Mouse (Mus musculus) hindbrain, embryonic 12.5 days (tissue): ENCODE measurements around the gene Gm10338. TPM values are rescaled to one million over a fixed set of nuclear protein-coding genes. Genes with fewer than 3 reads are reported as not detected.
"Not testable (repeated sequence)": the region's sequence is repeated elsewhere in the genome, so short reads cannot be mapped to it uniquely, and the experiment has no call there.

Experiments used
- ATAC-seq: fragments of 200-750 bp; cut with Nextera tagmentation; 2 replicates; pipeline ENCODE4 v1.8.0; 2017; ENCODE audit warnings: moderate TSS enrichment; ENCODE audit not compliant: low FRiP score
- H3K27ac ChIP-seq: fragments of 300-500 bp; sonication (generic); 2 replicates; pipeline ENCODE4 v1.5.1; 2016; ENCODE audit warnings: mild to moderate bottlenecking
- H3K27me3 ChIP-seq: fragments of 300-500 bp; sonication (generic); 2 replicates; pipeline ENCODE4 v1.6.1; 2016; ENCODE audit warnings: mild to moderate bottlenecking
- H3K36me3 ChIP-seq: fragments of 300-500 bp; sonication (generic); 2 replicates; pipeline ENCODE4 v1.6.1; 2016; ENCODE audit warnings: mild to moderate bottlenecking
- H3K4me1 ChIP-seq: fragments of 300-500 bp; sonication (generic); 2 replicates; pipeline ENCODE4 v1.6.1; 2016
- H3K4me2 ChIP-seq: fragments of 300-500 bp; sonication (generic); replicated peaks from 2 replicates; pipeline ENCODE4 v1.6.1; 2016; ENCODE audit warnings: mild to moderate bottlenecking
- H3K4me3 ChIP-seq: fragments of 300-500 bp; sonication (generic); 2 replicates; pipeline ENCODE4 v1.5.1; 2016; ENCODE audit warnings: mild to moderate bottlenecking
- H3K9ac ChIP-seq: fragments of 300-500 bp; sonication (generic); 2 replicates; pipeline ENCODE4 v1.6.1; 2016; ENCODE audit warnings: mild to moderate bottlenecking, moderate library complexity
- H3K9me3 ChIP-seq: fragments of 300-500 bp; sonication (generic); replicated peaks from 2 replicates; pipeline ENCODE4 v1.6.1; 2016; ENCODE audit warnings: mild to moderate bottlenecking
- WGBS: fragments of 180-500 bp; shearing (Covaris S2); methylation state at CpG from one replicate; pipeline ENCODE4 v1.1.7; 2016; 5-methylcytosine and 5-hydroxymethylcytosine counted together
- polyA plus RNA-seq: library from polyadenylated mRNA; unstranded; fragments of >200 nt; fragmentation: Nextera tagmentation; extraction: Ambion mirVana; gene quantifications from 2 replicates; pipeline ENCODE4 v1.2.1, GENCODE M21; 2016

The Gm10338 gene
- polyA plus RNA-seq: not detected in 2 replicates

GRCm38 (mm10) chr14:7595492-7595891, at the start of gene Gm10338:
Gm10338 (minus strand) TSS chr14:7595592.
- H3K4me1 ChIP-seq, H3K27ac ChIP-seq, H3K9ac ChIP-seq, H3K4me3 ChIP-seq, H3K36me3 ChIP-seq, H3K4me2 ChIP-seq, ATAC-seq, H3K27me3 ChIP-seq, H3K9me3 ChIP-seq: not testable (repeated sequence)
- WGBS: no CpG with 5 or more reads among the region's 2 CpGs

DNA sequence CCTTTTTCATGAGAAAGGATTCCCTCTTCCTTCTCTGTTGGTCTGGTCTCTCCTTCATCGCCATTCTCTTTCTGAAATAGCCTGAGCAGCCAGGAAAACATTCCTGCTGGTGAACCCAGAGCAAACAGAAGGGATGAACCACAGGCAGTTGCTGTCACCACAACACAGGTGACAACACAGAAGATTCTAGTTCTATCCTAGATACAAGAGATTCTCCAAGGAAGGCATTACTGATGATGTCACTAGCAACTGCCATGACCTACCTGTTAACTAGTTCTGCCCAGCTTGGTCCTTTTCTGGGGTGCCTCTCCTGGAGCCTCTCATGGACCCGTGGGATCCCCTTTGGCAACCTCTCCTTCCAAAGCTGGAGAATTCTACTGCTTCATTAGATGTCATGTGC, 48.5 kb upstream of the Gm10338 start, which contains the start of gene Gm10128:
Gm10128 (minus strand) TSS at position 101 of the 400 bp plus-strand sequence.
- H3K9me3 ChIP-seq, ATAC-seq, H3K27ac ChIP-seq, H3K27me3 ChIP-seq, H3K4me3 ChIP-seq, H3K36me3 ChIP-seq, H3K4me2 ChIP-seq, H3K9ac ChIP-seq, H3K4me1 ChIP-seq: not testable (repeated sequence)
- WGBS: no CpG with 5 or more reads among the region's 2 CpGs

DNA sequence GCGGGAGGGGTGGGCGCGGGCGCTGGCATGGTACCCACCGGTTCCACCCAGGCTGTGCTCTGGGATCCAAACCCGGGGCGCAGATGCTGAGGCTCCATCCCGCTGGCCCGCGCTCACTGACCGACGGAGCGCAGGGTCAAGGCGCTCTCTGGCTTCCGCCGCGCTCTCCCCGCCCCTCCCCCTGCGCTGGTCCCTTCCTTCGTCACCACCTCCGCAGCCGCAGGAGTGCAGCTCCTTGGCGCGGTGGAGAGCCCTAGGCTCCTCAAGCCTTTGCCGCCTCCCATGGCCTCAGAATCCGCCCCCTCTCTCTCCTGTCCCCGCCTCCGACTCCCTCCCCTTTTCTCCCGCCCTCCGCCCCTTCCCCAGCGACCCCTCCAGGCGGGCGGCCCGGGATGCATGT, 27.0 kb downstream of the Gm10338 start, which contains the start of gene Gm3558:
Gm3558 (minus strand) TSS at position 185 of the 400 bp plus-strand sequence.
- ATAC-seq, H3K36me3 ChIP-seq, H3K27ac ChIP-seq, H3K27me3 ChIP-seq, H3K4me1 ChIP-seq, H3K9me3 ChIP-seq: not testable (repeated sequence)
- no CpG with 5 or more reads among the region's 34 CpGs for WGBS
- Histone ChIP-seq H3K4me2 (peak within 1 kb of the TSS; percentile 61), H3K9ac (0 out of 2 replicates have a peak within 1 kb of the TSS, but pooled peaks have one; percentile 43), H3K4me3 (peak within 1 kb of the TSS; percentile 47)

GRCm38 (mm10) chr14:7567890-7568289, 27.5 kb downstream of the Gm10338 start:
- not testable (repeated sequence) for H3K9me3 ChIP-seq, H3K36me3 ChIP-seq, H3K27ac ChIP-seq, H3K4me1 ChIP-seq, ATAC-seq, H3K27me3 ChIP-seq
- peak overlapping the region; percentile 61 for H3K4me2 ChIP-seq
- peak overlapping the region; percentile 47 for H3K4me3 ChIP-seq
- H3K9ac ChIP-seq: 0 out of 2 replicates have a peak overlapping the region, but pooled peaks have one; percentile 43
- WGBS: 1% methylated on average over 19 of the region's 27 CpGs

DNA sequence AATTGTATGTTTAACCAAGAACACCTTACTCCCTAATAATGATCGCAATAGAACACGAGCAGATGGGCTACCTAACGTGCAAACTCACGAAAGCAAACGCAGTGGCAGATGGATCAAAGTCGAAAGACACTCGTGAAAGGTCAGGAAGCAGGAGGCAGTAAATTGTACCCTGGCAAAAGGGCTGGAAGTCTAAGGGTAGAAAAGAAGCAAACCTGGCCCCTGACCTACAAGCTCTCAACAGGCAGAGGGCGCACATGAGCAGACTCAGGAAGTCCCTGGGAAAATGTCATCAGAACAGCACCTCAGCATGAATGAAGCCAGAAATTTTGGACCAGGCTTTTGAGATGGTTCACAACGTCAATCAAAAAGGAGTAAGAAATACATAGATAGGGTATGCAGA, 28.1 kb downstream of the Gm10338 start:
- H3K9ac ChIP-seq, H3K4me2 ChIP-seq, H3K4me3 ChIP-seq, H3K36me3 ChIP-seq, H3K9me3 ChIP-seq, H3K27me3 ChIP-seq, H3K4me1 ChIP-seq, H3K27ac ChIP-seq, ATAC-seq: not testable (repeated sequence)
- WGBS: 10% methylated on average over 7 of the region's 9 CpGs

Other genes starting within 250 kb of the Gm10338 start
- gene Gm8374, start 230.5 kb downstream of the Gm10338 start, polyA plus RNA-seq: not detected in 2 replicates
- gene Gm3755, start 144.7 kb downstream of the Gm10338 start, polyA plus RNA-seq: 0.18 TPM in 1 of 2 replicates, not detected in the other
- gene Gm3752, start 111.8 kb downstream of the Gm10338 start, polyA plus RNA-seq: 4.0 and 4.5 TPM in 2 replicates
- 2.0 and 2.2 TPM in 2 replicates for gene Gm3558, start 27.0 kb downstream of the Gm10338 start, polyA plus RNA-seq
- gene Gm10128, start 48.4 kb upstream of the Gm10338 start, polyA plus RNA-seq: not detected in 2 replicates
- not detected in 2 replicates for gene Gm26661, start 196.0 kb upstream of the Gm10338 start, polyA plus RNA-seq
- gene Flnb, start 222.4 kb upstream of the Gm10338 start, polyA plus RNA-seq: 32.4 and 37.3 TPM in 2 replicates